Mouse (Mus musculus) heart, postnatal 14 days (tissue): ENCODE measurements around the gene Tmem256. TPM values are rescaled to one million over a fixed set of nuclear protein-coding genes. Genes with fewer than 3 reads are reported as not detected.

Experiments
- DNase-seq, 2 experiments: peaks; one replicate each; pipeline ENCODE4 v3.0.0; 2021 to 2022
- intact Hi-C: fragments of 180-260 bp; cut with DNase I; formaldehyde crosslinking; loops from one replicate; pipeline ENCODE4 v1.15.1; 2025
- long read RNA-seq, 2 experiments: library from polyadenylated mRNA; stranded (forward); transcript quantifications; one replicate each; pipeline ENCODE4 v2.0.0; 2021
- total RNA-seq, 2 experiments: library from RNA; stranded (reverse); gene quantifications; 2 replicates each; pipeline ENCODE4 v1.2.3; 2021

Tmem256 gene
- 100 to 1,000 TPM; 134 to 138 TPM for total RNA-seq
- long read RNA-seq, experiment 1, transcript Tmem256-201 (4 exons, 492 nt): minor isoform, 13 of 31 reads
- long read RNA-seq, experiment 1, transcript Tmem256-203 (4 exons, 421 nt): major isoform, 15 of 31 reads
- long read RNA-seq, experiment 1, partial matches to known transcripts: 0 of 31 reads
- long read RNA-seq, experiment 1, other reads (novel, unspliced or antisense): 3 of 31 reads
- long read RNA-seq, experiment 2, transcript Tmem256-201 (4 exons, 492 nt): minor isoform, 22 of 50 reads
- long read RNA-seq, experiment 2, transcript Tmem256-203 (4 exons, 421 nt): major isoform, 23 of 50 reads
- long read RNA-seq, experiment 2, partial matches to known transcripts: 0 of 50 reads
- long read RNA-seq, experiment 2, other reads (novel, unspliced or antisense): 2 of 50 reads

DNA sequence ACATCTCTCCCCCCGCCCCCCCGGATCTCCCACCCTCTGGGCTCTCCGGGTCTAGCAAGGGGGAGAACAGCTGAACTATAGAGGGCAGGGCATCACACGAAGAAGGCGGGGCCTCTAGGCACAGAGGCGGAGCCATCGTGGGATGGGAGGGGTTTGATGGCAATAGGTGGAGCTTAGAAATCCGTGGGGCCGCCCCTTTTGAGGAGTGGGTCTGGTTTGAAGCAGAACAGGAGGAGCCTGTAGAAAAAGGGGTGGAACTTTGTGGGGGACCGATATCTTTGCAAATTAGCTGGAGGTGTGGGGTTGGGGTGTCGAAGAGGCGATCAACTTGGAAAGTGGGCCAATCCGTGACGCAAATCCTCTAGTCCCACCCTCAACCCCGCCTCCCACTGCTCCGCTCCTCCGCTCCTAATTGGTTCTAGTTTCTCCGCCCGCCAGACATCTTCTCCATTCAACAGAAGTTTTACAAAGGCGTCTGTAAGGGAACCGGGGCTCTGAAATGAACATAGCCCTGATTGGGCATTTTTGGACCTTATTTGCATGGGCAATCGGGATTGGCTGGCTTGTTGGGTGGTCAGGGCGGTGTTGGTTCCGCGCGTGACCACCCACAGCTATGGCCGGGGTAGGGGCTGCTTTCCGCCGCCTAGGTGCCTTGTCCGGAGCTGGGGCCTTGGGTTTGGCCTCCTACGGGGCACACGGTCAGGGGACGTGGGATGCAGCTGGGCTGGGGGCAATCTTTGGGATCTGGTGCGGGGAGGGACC is at the start of gene Tmem256:
Gene Tmem256, plus strand, starts transcription at position 563 of the 762 bp plus-strand sequence.
- DNase-seq: peak; percentile 92 to 94
- intact Hi-C loops: loop anchor here (2.0 to 5.0 kb wide), 3 partner anchors 35 to 63 kb away; partner anchors contain the start of genes 2810408A11Rik, Neurl4 and Tmem95

DNA sequence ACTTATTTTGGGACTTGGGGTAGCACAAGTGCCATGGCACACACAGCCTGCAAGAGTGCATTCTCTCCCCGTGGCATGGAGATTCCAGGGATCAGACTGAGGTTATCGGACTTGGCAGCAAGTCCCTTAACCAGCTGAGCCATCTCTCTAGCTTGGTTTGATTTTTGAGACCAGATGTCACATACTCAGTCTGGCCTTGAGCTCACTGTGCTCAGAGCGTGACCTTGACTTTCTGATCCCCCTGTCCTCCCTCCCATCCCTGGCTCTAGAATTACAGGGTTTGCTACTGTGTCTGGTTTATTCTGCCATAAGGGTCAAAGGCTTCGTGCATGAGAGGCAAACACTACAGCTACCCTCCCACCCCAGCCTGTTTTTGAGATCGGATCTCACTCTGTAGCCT is 48.9 kb upstream of the Tmem256 start:
- DNase-seq: no peak
- intact Hi-C loops: no loop called here

DNA sequence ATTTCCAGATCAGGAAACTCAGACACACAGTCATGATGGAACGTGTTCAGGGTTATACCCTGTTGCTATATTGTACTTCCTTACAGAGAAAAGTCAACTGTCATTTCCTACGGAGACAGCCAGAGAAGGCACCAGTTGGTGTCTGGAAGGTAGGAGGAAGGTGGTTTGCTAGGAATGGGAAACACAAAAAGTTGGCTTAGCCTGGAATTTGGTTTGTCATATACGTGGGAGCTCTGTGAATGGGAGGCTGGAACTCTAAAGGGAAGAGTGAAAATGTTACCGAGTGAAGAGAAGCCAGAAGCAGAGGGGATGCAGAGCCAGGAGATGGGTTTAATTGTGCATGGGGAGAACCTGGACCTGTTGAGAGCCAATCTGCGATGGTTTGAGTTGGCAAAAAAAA is 46.9 kb upstream of the Tmem256 start:
- intact Hi-C loops: no loop called here
- DNase-seq: no peak

DNA sequence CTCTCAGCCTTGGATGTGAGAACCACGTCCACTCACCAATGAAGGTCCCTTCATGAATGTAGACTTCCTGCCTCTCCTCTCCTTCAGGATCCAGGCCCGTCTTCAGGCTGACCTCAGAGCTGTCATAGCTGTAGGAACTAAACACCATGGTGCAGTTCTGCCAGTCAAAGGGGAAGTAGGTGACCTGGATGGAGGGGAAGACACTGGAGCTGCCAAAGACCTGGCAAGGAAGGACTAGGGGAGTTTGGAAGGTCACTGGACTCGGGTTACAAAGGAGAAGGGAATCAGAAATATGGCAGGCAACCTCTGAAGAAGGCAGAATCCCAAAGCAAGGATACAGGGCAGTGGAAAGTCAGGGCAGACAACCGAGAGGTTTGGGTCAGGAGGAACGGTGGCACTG is 44.9 kb upstream of the Tmem256 start:
- DNase-seq: no peak
- intact Hi-C loops: no loop called here

DNA sequence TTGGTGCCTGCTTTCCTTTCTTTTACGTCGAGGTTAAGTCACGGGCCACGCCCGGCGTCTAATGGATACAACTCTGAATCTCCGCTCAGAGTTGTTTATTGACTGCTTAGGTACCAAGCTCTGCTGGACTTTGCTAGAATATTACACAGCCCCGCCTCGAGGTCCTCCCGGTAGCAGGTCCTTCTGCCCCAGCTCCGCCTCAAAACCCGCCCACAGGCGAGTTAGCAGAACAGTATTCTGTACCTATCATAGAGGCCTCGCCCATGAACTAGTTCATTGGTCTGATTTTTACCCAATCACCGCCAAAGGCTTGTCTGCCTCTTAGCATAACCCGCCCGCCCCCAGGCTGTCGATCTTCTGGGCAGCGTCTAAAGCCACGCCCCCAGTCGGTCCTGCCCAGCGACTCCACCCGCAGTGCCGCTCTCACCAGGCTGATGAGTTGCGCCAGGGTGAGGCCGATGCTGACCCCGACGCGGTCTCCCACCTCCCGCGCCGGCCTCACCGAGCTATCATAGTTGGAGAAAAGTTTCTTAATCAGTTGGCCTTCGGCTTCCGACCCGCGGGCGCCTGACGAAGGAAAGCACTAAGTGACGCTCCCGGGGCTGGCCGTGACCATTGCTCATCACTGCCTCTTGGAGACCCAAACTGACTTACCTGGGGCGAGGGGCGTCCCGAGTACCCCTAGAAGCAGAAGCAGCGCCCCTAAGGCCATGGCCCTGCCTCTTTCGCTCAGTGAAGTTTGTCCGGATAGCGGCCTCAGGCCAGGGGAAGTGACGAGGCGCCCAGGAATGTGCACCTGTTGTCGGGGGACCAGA is 42.9 kb upstream of the Tmem256 start, which contains the start of gene Chrnb1:
Gene Chrnb1, minus strand, starts transcription at position 776 of the 815 bp plus-strand sequence.
- intact Hi-C loops: loop anchor here (2.0 kb wide), 1 partner anchor 29 kb away; no protein-coding TSS in a partner anchor
- DNase-seq: peak; percentile 93

DNA sequence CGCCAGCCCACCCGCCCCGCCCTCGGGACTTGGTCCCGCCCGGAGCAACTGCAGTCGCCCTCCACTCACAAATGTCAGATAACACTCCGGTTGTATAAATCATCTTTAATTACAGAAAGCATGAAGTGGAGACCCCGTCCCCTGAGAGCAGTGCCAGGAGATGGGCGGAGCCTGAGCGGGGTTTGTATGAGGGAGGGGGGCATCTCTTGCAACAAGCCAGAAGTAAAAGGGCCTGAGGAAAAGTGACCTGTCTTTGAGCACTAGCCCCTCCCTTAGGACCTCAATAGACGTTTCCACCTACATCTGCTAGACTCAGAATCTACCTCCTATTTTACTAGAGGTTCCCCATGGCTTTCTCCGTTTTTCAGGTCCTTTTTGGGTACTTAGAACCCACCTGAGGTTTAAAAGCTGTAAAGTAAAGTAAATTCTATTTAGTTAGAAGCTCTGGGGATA is 42.3 kb upstream of the Tmem256 start:
- no peak for DNase-seq
- intact Hi-C loops: loop anchor here (2.0 kb wide), 1 partner anchor 29 kb away; no protein-coding TSS in a partner anchor

DNA sequence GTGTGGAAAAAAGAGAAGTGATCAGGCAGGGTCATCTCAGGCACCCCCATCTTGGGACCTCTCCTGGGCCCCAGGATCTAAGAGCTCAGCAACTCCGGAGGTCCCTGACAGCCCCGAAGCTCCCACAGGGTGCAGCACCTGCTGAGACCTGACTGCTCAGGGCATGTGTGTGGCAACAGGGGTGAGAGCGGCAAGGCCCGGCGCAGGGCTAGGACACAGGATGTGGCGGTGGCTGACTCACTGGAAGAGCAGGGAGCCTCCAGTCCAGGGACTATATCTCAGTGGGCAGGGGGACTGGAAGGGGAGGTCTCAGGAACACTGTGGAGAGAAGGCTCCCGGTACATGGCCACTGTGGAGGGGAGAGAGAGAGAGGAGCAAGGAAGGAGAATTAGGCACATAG is 40.4 kb upstream of the Tmem256 start:
- intact Hi-C loops: no loop called here

DNA sequence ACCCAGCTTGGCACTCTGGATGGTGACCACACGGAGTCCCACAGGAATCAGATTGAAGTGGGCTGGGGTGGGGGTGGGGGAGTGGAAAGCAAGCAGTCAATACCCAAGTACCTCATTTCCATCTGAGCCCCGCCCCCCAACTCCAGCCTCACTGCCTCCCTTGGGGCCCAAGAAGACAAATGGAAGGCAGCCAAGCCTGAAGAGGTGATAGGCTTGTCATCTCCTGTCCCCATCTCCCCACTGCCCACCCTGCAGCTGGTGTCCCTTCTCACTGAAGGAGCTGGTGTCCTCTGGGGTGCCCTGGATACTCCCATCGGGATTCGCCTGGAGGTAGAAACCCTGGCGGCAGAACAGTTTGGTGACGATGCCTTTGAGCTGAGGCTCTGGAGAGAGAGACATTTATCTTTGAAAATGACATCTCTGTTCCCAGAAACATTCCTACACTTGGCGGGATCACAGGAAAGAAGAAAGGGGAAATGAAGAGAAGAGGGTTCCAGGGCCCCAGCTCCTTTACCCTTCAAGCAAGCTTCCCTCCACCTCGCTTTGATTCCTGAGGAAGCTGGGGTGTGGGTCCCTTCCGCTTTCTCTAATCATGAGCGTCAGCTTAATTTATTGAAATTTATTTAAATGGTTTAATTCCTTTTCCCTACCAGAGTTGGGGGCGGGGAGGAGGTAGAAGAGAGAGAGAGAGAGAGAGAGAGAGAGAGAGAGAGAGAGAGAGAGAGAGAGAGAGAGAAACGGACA is 38.7 kb upstream of the Tmem256 start:
- DNase-seq: no peak
- intact Hi-C loops: no loop called here

More for the DNA sequence above, 40.4 kb upstream of the Tmem256 start:
- DNase-seq: no peak

DNA sequence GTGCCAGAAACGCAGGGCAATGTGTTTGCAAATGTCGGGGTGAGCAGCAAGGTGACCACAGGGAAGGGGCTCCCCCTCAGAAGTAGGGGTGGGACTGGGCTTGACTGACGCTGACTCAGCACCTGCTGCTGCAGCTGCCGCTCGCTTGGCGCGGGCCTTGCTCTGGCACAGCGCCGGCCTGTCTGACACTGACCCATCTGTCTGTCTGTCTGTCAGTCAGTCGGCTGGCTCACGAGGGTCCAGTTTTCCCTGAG is 38.2 kb upstream of the Tmem256 start:
- peak in 1 of 2 experiments; percentile 21 for DNase-seq
- intact Hi-C loops: no loop called here

DNA sequence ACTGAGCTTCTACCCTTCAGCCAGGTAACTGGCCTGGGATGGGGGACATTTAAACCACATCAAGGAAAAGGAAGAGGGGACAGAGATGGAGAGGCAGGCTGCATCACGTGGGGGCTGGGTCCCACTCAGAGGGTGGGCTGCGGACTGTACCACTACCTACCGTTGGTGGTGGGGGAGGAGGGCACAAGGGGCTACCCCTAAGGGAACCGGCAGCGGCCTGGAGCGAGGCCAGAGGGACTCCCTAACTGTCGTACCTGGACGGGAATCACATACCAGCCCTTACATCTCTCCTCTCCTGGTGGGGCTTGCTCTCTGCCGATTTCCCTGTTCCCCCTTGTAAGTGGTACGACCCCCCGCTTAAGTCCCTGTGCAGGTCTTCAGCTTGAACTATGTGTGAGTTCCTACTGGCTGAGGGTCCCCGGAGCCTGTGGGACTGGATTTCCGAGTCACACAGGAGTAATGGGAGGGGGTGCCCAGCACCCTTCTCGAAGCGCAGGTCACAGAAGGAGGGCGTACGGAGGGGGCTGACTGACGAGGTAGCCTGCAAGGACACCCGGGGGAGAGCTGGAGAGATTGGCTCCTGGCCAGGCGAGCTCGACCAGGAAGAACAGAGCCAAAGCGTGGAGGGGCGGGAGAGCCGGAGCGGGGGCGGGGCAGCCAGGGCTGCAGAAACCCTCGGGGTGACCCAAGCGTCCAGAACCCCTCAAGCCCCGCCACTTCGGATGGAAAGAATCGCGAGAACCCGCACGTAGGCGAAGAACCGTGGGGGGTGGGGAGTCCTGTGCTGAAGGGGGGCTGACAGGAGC is 37.7 kb upstream of the Tmem256 start:
- DNase-seq: peak; percentile 57 to 69
- intact Hi-C loops: no loop called here

DNA sequence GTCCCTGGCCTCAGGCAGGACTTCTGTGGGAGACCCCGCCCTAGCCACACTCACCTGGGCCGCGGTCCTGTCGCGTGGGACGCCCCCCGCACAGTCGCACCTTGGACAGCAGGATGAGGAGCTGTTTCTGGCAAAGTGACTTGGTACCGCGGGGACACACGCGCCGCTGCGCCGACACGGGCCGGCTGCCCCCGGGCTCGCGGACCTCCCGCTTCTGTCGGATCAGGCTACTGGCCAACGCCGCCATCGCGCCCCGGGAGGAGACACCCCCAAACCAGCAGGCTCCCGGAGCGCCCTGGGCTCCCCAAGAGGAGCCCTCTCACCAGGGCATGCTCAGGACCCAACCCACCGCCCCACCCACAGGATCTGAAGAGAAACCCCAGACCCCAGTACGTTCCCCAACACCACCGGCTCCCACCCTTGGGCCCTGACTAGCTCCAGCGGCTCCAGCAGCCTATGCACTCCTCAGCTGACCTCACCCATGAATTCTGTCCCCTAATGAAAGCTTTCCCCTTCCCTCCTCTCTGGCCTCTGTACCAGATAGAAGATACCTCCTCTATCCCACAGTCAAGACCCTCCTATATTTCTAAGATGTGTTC is 36.8 kb upstream of the Tmem256 start, which contains the start of gene Fgf11:
Gene Fgf11, minus strand, starts transcription at position 479 of the 599 bp plus-strand sequence.
- intact Hi-C loops: no loop called here
- peak in 1 of 2 experiments; percentile 18 for DNase-seq

DNA sequence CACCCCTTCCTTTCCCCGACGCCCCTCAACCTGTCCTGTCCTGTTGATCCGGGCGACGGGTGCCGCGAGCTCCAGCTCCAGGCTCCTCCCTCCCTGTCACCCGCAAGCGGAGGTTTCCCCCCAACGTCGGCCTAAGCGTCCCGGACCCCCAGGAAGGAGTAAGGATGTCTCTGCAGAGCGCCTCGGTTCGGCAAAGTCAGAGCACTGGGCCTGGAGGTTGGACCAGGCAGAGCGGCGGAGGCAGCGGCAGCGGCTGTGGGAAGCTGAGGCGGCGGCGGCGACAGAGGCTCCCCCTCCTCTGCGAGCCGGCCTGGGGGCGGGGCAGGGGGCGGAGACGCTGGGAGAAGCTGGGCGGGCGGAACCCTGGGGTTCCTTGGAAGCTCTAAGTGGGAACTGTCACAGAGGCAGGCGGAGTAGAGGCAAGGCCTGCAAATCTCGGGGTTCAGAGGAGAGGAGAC is 35.6 kb upstream of the Tmem256 start:
- peak; percentile 92 to 93 for DNase-seq
- intact Hi-C loops: loop anchor here (2.0 kb wide), 3 partner anchors 34 to 74 kb away; partner anchors contain the start of genes Nlgn2 and Polr2a

DNA sequence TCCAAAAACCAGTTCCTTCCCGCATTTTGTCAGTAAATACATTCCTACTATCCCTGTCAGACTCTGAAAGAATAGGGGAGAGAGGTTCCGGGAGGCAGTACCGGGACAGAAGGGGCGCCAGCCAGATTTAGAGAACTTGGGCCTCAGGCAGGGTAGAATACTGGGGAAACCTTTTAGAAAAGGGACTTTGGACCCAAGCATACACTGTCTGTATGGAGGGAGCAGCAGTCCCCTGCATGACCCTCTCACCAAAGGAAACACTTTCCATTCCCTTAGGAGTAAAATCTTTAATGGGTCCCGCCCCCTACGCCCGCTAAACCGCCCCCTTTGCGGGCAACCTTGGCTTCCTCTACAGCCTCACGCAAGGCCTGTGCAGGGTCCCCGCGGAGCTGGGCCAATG is 35.0 kb upstream of the Tmem256 start:
- DNase-seq: no peak
- intact Hi-C loops: loop anchor here (2.0 kb wide), 3 partner anchors 33 to 73 kb away; partner anchors contain the start of genes Nlgn2 and Polr2a

DNA sequence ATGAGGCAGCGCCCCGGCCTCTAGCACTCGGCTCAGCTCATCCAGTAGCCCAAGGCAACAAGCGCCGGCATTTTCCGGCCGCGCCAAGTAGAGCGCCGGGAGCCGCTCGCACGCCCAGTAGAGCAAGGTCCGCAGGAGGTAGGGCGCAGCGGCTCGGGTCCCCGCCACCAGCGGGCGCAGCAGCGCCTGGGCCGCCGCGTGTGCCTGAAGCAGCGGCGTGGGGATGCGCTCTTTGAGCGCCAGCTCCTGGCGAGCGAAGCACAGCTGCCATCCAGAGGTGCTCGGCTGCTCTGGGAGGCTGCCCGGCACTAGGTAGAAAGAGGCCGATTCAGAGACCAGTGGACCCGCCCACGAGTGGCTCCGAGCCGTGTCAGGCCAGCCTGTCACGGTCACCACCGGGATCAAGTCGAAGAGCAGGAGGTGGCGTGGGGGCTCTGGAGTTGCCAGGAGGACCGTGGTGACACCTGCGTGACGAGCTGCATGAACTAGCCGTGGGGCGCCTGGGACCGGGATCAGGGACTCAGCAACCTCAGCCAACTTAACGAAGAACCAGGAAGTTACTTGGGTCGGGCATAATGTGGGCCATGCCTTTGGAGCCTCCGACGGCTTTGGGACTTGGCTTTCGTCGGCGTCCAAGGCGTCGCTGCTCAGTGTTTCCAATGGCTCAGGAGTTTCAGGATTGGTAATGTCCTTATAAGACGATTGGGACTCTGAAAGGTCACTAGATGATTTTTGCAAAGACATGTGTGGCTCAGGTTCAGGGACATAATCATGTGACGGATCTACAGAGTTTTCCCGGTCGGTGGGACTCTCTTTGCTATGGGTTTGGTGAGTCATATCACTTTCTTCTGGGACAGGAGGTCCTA is 34.3 kb upstream of the Tmem256 start:
- DNase-seq: peak; percentile 84 to 86
- intact Hi-C loops: loop anchor here (2.0 kb wide), 3 partner anchors 33 to 73 kb away; partner anchors contain the start of genes Nlgn2 and Polr2a

DNA sequence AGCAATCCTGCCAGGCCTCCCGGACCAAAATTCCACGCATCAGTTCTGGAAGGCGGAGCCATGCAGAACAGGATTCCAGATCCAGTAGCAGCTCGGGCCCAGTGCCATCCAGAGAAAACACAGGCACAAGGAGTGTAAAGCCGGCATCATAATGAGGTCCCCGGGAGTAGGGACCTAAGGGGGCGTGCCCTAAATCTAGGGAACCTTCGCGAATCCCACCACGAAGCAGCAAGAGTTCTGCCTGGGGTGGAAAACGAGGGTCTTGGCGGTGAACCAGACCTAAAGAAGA is 33.7 kb upstream of the Tmem256 start:
- DNase-seq: peak in 1 of 2 experiments; percentile 46
- intact Hi-C loops: no loop called here

DNA sequence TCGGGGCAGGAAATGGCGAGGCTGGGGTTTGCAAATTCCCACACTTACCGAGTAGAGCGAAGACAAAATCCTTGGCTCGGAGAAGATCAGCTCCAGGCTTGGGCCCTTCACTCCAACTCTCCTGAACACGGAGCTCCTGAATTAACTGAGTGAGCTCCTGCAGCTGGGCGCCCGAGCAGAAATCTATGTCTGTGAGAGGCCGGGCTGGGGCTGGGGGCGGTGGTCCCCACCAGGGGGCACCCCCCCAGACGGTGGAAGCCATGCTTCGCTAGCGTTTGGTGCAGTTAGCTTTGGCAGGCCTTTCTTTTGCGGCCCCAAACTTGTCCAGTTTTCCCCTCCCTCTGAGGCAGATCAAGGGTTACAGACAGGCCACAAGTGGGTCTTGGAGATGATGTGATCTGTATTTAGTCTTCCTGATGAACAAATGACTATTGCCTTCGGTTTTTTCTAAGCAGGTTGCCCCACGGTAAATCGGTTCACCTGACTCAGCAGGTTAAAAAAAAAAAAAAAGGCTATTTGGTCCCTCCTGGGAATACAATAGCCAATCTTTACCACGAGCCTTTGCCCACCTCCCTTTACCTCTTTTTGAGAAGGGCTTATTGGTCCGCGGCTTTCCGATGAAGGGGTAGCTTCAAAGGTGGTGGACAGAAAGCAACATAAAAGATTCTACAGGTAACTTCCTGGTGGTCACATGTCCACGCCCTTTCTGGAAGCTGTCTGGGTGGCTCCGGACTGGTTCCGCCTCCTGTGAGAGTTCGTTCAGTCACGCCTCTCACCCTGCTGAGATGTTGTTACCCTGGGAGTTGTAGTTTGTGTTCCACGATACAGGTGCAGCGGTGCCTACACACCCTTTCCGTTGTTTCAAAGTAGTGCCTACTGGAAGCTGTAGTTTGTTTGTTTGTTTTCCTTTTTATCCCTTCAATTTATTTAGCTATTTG is 33.1 kb upstream of the Tmem256 start, which contains the start of gene Tmem102:
Gene Tmem102, minus strand, starts transcription at position 653 of the 938 bp plus-strand sequence.
- intact Hi-C loops: no loop called here
- DNase-seq: peak in 1 of 2 experiments; percentile 19
